Mouse (Mus musculus): Measurements from ENCODE around the gene Edar. TPM values are rescaled to one million over a fixed set of nuclear protein-coding genes. Genes with fewer than 3 reads are reported as not detected.
"Not testable (repeated sequence)": the region's sequence is repeated elsewhere in the genome, so short reads cannot be mapped to it uniquely, and the experiment has no call there.

The Edar gene
- total RNA-seq (2021), result under 1 TPM; 0.21 to 0.24 TPM
- long read RNA-seq, experiment 1, result 0 reads
- long read RNA-seq, experiment 2, result 0 reads

DNA sequence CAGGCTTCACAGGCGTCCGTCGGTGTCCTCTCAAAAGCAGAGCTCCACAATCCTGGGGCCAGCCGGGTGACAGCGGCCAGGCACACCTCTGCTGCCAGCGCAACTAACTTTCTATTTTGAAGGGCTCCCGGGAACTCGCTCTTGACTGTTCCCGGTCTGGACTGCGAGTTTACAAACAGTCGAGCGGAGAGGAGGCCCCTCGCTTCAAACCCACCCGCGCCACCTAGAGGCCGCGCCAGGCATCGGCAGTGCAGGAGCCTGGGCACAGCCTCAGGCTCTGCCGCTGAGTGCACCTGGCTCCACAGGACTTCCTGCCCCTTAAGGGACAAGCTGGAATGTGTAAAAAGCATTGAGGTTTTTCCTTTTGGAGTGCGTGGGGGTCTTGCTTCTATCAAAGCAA, at the start of gene Edar:
Edar (minus strand) TSS at position 122 of the 400 bp plus-strand sequence.
- peak; percentile 91 for DNase-seq

- DNase-seq, result not testable (repeated sequence)
Measured at GRCm38 (mm10) chr10:58718110-58718509, 42.7 kb upstream of the Edar start, which contains the start of gene Gm17542. Gene Gm17542, minus strand, starts transcription at chr10:58718210.

DNA sequence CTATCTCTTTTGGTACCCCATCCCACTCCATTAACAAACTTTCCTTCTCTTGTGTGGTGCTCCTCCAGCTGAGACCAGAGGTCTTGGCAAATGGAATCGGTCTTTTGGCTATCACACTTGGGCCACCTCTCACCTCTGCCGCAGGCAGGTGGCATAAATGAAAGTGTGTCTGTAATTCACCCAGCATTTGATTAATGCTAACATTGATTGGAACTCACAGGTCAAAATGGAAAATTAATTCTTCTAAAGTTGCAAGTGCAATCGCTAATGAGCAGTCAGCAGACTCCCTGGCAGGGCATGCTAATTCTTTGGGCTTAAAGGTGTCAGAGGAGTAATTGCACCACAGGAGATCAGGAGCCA, 39.3 kb upstream of the Edar start:
- DNase-seq, result no peak

DNA sequence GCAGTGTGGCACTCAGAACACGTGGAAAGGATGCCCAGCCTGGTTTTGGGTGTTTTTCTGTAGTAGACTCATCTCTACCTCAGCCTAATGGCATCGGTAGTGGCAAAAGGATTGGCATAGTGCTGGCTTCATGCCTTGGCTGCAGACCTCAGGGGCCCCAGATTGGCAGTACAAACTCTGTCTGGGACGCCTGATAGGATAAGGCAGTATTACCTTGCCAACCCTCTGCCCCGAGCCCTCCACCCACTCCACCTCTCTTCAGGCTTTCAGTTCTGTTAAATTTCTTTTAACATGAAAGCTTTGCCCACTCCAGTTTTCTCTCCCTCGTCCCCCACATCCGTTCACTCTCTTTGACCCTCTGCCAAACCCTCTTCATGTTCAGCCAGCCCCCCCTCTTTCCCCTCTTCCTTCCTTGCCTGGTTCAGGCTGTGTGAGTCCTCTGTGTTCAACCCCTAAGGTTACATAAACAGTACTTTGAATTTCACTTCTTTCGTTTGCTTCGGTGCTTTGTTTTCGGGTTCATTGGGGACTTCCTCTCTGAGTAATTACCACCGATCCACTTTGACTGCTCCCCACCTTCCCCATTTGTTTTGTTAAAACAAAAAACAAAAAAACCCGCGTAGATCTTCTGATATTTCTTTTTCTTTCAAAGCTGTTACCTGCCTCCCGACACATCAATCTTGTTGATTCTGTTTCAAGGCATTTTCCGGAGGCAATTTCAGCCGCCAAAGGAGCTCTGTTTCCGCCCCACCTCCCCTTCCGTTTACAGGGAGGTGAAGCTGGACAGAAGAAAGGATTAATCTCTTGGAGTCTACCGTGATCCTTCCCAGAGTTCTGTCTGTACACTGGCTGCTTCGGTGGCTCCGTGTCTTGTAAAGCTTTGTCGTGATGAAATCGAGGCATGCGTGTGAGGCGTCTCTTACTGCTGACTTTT, 38.7 kb upstream of the Edar start:
- DNase-seq, result peak; percentile 6

GRCm38 (mm10) chr10:58713225-58713624, 37.8 kb upstream of the Edar start:
- DNase-seq, result no peak

- DNase-seq, result peak; percentile 27
Measured at GRCm38 (mm10) chr10:58709021-58709420, 33.6 kb upstream of the Edar start.

DNA sequence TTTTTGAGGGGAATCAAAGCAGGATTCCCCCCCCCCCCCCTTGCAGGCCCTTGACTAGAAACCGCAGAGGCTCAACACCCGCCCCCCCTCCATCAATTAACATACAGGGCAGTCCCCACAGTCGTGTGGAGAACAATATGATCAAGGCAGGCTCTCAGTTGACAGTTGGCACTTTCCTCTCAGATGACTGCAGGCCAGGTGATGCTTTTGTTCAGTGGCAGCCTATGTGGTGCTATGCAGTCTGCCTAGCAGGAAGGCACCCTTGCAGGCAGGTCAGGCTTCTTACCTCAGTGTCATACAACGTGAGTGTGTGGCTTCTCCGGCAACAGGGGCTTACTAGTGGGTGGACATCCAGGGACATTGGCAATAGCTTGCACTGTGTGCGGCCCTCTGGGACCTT, 25.1 kb upstream of the Edar start:
- DNase-seq, result no peak

DNA sequence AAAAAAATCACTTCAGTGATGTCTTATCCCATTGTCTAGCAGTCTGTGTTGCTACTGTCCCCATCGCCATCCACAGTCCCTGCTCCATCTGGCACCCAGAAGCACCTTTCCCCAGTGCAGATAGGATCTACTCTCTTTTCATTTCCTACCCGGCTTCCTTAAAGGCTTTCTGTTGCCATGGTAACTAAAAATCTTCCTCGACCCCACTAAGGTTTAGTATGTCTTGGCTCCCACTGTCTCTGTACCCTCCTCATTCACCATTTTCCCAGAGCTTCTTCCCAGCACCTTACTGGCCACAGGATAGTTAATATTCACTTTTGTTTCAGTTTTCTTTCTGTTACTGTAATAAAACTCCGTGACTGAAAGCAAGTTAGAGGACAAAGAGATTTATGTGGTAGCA, 24.7 kb upstream of the Edar start:
- no peak for DNase-seq

DNA sequence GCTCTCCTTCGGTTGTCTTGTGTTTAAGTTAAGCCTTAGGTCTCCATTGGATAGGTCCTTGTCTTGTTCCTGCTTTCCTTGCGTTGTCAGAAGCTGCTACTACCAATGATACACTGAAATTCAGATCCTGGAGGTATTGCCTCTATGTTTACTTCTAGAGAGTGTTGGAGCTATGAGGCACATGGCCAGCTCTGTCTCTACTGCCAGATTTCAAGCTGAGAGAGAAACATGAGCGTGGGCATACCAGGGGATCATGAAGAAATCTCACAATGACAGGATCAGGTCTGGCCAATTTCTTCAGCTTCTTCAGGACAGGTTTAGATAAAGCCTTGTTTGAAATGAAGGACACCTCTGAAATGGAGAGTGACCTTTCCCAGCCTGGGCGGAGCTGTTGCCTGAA, 23.5 kb upstream of the Edar start:
- no peak for DNase-seq

DNA sequence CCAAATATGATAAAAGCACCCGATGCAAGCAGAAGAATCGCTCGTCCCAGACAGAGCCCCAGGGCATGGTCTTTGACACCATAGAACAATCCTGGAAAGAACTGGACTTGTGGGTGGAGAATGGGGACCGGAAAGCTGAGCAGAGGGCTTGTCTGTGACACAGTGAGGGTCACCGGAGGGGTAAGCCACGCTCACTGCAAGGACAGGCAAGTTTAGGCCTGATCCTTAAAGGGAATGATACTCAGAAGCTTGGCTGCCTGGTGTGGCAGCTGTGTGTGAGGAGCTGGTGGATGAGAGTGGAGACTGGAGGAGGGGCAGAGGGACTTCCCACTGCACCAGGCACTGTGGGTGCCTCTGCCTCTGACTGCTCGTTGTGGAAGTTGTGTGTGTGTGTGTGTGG, 15.6 kb upstream of the Edar start:
- DNase-seq, result no peak

DNA sequence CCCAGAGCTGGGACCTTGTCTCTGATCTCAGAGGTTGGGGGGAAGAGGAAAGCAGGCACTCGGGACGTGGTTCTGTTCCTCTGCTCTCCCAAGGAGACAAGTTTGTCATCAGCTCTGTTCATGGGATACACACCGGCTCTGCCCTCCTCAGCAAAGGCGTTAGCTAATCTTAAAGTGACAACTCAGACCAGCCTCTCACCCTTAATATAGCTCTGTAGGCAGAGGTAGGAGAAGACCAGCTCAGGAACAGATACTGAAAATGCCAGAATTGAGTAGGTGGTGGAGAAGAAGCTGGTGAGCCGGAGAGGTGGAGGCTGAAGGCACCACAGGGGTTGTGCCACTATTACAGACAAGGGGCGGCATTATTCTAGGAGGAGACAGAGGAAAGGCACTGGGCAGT, 3.8 kb upstream of the Edar start:
- DNase-seq, result no peak

DNA sequence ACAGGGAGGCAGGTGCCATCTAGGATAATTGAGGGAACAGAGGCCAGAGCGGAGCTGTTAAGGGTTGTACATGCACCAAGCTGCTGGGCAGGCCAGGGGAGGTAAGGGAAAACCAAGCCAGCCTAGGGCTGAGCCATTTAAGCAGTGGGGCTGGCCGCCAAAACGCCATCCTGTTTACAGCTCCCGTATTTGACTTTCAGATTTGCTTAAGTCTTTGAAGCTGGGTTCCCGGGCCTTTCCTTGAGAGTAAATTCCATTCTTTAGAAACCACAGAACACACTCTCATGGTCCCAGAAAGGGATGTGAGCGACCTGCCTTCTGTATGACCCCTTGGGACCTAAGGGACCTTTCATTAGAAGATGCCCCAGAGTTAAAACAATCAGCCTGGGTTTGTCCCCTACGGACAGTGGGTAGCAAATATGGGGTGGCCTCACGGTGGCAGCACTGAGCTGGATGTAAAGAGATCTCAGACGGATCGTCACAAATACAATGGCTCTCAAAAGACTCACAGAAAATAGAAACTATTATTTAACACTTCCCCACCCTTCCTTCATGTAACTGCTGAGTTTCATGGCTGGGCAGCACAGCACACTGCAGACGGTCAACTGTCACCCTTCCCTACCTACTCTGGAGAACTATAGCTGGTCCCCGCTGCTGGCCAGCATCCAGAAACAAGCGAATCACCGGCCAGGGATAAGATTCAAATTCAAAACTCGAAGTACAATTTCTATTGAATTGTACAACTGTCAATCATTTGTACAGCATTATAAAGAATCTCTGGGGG, 2.0 kb downstream of the Edar start:
- peak; percentile 88 for DNase-seq

GRCm38 (mm10) chr10:58672557-58673277, 2.7 kb downstream of the Edar start:
- no peak for DNase-seq

DNA sequence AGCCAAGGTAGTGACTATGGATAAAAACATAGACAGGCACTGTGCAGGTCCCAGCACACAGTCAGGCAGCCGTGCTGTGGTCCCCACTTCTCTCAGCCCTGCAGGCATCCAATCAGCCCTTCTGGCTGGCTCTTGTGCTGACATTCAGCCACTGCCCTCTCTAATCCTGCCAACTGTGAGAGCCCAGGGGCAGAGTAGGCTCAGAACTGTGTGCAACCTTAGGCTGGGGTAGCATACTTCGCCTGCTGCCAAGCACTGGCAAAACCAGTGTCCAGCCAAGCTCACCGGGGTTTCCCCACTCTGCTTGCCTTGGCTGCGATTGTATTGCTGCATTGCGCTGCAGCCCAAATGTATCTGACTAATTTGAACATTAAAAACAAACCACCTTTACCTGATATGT, 11.6 kb downstream of the Edar start:
- peak; percentile 69 for DNase-seq

DNA sequence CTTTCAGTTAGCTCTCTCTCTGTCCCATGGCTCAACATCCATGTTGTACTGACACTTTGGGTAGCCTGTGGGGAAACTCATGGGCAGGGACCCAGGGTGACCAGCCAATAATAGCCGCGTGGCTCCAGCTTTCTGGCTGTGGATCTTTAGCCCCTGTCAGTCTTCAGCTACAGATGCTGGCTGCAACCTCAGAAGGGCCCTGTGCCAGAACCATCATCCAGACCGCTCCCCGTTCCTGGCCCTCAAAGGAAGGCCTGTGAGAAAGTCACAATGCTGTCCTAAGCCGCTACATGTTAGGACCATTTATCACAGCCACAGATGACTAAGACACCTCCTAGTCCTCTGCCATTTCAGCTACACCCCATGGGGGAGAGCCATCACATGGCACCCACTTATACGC, 12.0 kb downstream of the Edar start:
- peak; percentile 66 for DNase-seq

- DNase-seq, result no peak
Measured at GRCm38 (mm10) chr10:58659268-58659986, 16.0 kb downstream of the Edar start.

GRCm38 (mm10) chr10:58657731-58658130, 17.7 kb downstream of the Edar start:
- DNase-seq, result no peak

DNA sequence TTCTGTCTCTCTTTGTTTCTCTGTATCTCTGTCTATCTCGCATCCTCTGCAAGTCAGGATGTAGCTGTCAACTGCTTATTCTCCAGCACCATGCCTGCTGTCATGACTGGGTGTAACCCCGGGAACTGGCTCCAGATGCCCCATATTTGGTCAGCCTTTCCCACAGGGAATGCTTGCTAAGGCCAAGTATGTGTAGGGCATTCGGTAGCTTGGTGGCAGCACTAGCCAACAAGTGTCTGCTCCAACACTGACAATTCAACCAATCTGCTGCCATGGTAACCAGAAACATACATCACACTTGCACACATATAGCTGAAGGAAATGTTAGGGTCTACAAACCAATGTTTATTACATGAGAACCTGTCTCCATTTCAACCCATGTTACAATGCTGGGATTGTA, 21.8 kb downstream of the Edar start:
- no peak for DNase-seq

GRCm38 (mm10) chr10:58652418-58653394, 22.7 kb downstream of the Edar start:
- DNase-seq, result peak; percentile 39

- no peak for DNase-seq
Measured at GRCm38 (mm10) chr10:58652045-58652417, 23.4 kb downstream of the Edar start.
